Mouse (Mus musculus) gastrocnemius, postnatal 4 days (tissue): ENCODE data around the gene Ppp3ca. TPM values are rescaled to one million over a fixed set of nuclear protein-coding genes. Genes with fewer than 3 reads are reported as not detected.

Experiments
- DNase-seq, 2 experiments: peaks; one replicate each; pipeline ENCODE4 v3.0.0; 2021 to 2022; ENCODE audit warnings: low spot score in 2 of 2, mixed read lengths in 2 of 2
- total RNA-seq, 2 experiments: library from RNA; stranded (reverse); gene quantifications; 2 replicates each; pipeline ENCODE4 v1.2.3; 2021

The Ppp3ca gene
- total RNA-seq, 2 experiments from 2014 or later = 114 to 125 TPM

DNA sequence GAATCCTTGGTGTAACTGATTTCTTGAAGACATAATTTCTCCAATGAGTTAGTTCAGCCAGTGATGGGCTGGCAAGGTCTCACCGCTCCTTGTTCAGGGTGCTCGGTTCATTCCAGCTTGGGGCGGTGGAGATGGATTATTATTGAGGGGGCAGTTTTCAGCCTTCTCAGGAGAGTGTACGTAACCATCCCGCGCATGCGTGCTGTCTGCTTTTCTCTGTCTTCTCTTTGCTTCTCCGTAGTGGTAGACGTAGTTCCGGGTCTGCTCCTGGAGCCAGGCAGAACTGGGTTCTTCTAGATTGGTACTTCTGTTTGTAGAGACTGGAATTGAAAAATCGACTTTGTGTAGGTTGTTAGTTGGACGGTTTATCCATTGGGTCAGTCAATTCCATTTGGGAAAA is 89.5 kb downstream of the Ppp3ca start:
- no peak for DNase-seq

- DNase-seq = no peak
These were observed 91.5 kb downstream of the Ppp3ca start for GRCm38 (mm10) chr3:136761292-136761978.

- no peak for DNase-seq
These were observed 92.0 kb downstream of the Ppp3ca start for GRCm38 (mm10) chr3:136761979-136762341.

- DNase-seq = no peak
These were observed 93.9 kb downstream of the Ppp3ca start for GRCm38 (mm10) chr3:136763717-136764270.

DNA sequence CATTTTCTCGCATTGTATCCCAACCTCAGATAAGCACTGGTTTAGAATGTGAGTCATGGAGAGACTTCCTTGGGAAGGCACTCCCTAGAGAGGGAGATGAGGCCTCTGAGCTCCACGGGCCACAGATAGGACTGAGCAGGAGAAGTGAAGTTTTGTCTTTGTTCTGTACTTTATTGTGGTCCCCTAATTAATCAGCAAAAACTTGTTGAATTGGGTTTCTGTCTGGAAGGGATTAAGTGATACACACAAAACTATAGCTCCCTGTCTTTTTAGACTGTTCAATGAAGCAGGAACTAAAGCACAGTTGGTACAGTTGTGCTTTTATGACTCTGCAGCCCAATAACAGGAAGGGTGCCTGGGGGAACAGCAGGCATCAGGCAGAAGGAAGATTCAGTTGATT is 95.6 kb downstream of the Ppp3ca start:
- DNase-seq = no peak

DNA sequence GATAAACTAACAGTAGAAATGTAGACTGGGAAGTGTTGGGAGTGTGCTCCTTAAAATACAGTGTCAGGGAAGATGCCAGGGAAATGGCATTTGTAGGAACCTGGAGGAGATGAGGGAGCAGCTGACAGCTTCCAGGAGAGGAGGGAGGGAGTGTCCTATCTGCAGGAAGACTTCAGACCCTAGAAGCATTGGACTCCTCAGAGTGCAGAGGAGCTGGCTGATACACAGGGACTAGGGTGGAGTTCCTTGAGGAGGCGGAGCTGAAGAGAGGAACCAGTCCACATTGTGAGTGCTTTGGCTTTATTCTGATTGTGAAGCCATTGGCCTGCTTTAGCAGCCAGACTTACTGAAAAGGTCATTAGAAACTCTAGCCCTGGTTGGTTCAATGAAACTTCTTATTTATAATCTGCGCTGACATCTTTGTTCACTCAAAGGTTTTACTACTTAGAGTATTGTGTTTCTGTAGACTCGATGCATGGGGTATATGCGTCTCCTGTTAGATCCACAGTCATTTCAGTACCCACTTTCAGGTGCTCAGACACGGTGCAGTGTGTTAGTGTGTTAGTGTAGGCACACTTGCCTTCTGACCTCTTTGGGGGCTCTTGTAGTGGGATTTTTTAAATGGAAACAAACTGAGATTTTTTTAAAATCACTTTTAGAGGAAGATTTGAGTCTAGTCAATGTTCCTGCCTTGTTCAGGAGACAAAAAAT is 99.0 kb downstream of the Ppp3ca start:
- no peak for DNase-seq

DNA sequence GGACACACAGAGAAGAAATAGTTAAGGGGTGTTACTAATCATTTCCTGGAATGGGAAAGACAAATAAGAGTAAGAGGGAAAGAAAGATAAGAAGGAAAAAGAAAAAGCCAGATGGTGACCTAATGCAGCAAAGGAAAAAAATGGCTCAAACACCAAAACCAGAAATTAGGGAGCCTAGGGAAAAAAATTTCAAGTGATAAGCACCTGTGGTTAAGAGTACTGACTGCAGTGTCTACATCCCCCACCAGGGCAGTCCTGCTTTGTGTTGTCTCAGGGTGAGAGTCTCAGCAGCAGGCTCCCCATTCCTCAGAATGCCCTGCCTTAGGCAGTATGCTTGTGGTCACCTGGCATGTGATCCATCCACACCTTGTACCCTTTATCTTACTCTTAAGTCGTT is 99.6 kb downstream of the Ppp3ca start:
- DNase-seq = no peak

- no peak for DNase-seq
These were observed 101.8 kb downstream of the Ppp3ca start for GRCm38 (mm10) chr3:136771700-136772099.

GRCm38 (mm10) chr3:136773217-136773616 is 103.3 kb downstream of the Ppp3ca start:
- no peak for DNase-seq

- DNase-seq = no peak
These were observed 104.3 kb downstream of the Ppp3ca start for GRCm38 (mm10) chr3:136774196-136774595.

DNA sequence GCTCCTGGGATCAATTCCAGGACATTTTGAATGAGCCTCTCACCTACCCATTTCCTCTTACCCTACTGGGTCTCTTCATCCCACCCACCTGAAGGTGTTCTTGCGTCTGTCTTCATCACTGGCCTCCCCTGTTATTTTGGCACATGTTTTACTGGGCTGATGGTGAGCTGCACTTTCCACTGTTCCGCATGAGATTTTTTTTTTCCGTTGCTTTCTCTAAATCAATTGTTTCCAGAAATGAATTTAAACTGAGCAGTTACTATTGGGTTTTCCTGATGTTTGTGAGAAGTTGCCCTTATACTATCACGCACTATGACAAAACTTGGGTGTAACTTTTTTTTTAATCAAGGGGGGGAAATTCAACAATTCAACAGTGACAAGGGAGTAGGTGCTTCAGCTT is 106.6 kb downstream of the Ppp3ca start:
- DNase-seq = no peak

DNA sequence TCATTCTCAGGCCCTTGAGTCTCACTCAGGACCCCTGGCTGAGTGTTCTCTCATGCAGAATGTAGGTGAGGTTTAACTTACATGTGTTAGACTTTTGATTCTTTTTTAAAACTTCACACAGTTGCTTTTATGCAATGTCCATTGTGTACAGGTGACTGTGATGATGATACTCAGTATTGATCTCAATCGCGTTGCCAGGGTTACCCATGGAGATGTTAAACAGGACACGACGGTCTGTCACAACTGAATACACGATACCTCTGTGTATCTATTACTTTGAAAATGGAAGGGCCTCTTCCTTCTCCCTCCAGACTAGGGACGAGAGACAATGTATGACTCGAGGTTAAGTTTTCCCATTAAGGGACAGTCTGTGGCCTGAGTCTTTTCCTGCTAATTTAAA is 107.5 kb downstream of the Ppp3ca start:
- DNase-seq = no peak

- DNase-seq = no peak
These were observed 107.9 kb downstream of the Ppp3ca start for GRCm38 (mm10) chr3:136777787-136778216.

DNA sequence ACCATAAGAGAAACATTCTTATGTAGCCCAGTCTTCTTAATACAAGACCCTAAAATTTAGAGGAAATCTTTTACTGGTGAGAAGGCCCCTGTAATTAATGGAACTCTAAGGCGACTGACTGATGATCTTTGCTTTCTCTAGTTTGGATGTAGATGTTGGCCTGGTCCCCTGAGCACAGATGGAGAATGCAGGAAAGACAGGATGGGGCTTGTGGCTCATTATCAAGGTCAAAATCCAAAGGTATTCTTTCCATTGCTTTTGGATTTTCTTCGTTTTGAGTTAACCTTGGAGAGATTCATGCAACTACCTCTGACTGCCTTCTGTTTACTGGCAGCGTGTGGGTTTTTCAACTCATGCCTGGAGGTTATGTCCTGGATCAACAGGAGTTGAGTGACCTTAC is 110.4 kb downstream of the Ppp3ca start:
- no peak for DNase-seq

DNA sequence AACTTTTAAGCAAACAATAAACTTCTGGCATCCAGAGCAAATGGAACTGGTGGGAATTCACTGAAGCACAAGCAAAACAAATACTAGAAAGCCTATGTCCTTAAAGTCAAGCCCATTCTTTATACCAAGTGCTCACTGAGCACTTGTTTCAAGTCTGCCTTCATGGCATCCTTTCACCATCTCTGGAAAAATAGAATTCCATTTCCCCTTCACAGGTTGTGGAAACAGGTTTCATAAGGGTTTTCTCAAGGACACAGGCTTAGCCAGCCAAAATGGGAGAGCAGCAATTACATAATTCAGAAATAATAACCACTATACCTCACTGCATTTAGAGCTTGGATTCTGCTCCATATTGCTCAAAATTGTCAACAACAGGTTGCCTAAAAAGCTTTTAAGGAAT is 112.1 kb downstream of the Ppp3ca start:
- no peak for DNase-seq

- no peak for DNase-seq
These were observed 115.8 kb downstream of the Ppp3ca start for GRCm38 (mm10) chr3:136785686-136786085.

GRCm38 (mm10) chr3:136790261-136790871 is 120.4 kb downstream of the Ppp3ca start:
- no peak for DNase-seq

GRCm38 (mm10) chr3:136791404-136791803 is 121.5 kb downstream of the Ppp3ca start:
- no peak for DNase-seq

DNA sequence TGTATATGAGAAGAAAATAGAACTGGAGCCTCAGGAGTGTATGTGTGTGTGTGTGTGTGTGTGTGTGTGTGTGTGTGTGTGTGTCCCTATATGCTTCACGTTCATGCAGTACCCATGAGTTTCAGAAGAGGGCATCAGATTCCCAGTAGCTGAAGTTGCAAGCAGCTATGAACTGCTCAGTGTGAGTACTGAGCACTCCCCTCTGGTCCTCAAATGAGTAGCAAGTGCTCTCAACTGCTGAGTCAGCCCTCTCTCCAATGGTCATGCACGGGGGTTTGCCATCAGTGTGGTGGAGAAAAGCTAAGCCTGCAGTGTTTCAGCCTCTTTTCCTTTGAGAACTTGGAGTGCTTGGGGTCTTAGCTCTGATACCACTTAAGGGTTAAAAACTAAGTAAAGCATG is 122.0 kb downstream of the Ppp3ca start:
- no peak for DNase-seq

GRCm38 (mm10) chr3:136793411-136793810 is 123.5 kb downstream of the Ppp3ca start:
- DNase-seq = no peak

GRCm38 (mm10) chr3:136794426-136795217 is 124.7 kb downstream of the Ppp3ca start:
- no peak for DNase-seq
